Mouse (Mus musculus): ENCODE results near the gene Tmem213. TPM values are rescaled to one million over a fixed set of nuclear protein-coding genes. Genes with fewer than 3 reads are reported as not detected.

Tmem213 gene
- polyA plus RNA-seq, 1 experiment from 2014 or later = not detected

DNA sequence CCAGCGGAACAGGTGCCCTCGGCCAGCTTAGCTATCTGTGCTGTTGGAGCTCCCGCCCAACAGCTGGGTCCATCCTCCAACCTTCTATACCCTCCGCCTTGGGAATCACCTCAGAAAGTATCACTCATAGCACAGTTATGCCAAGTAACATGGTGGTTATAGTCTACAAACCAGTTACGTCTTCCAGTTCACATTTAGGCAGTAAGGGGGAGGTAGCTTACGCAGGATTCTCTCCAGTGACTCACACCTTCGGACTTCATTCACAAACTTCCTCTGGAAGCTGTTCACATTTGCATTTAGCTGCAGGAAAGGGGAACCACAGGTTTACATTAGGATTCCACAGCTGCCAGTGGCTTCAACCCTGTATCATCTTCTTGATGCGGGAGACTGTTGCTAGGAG is 16.5 kb upstream of the Tmem213 start:
- Histone ChIP-seq H3K4me1 (0 out of 2 replicates have a peak, but pooled peaks cover 4% of the 10 kb centered on the region), H3K9me3 (replicated peaks) (no peaks in the 10 kb centered on the region), H3K27me3 (ENCODE audit: low read depth, poor library complexity, severe bottlenecking) (no peaks in the 10 kb centered on the region), H3K27ac (no peak overlapping the region), H3K4me3 (no peak overlapping the region), H3K36me3 (no peaks in the 10 kb centered on the region)
- no peak for DNase-seq (ENCODE audit: low spot score)
- WGBS = 94% methylated on average over 8 of the region's 8 CpGs

DNA sequence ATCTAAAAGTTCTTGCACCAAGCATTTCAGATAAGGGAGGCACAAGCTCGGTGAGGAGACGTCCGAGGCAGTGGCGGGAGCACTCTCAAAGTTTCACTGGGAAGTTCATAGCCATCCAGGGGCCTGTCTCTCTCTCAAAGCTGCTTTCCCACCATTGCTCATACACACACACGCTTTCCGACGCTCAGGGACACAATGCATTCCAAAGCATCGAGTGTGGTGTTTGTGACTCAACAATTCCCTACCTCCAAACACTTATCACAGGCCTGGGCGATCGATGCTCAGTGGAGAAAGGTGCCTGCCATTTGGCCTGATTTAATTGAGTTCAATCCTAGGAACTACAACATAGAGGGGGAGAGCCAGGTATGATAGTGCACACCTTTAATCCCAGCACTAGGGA is 14.4 kb upstream of the Tmem213 start:
- Histone ChIP-seq H3K36me3 (no peaks in the 10 kb centered on the region), H3K4me3 (no peak overlapping the region), H3K27me3 (ENCODE audit: low read depth, poor library complexity, severe bottlenecking) (no peaks in the 10 kb centered on the region), H3K9me3 (replicated peaks) (no peaks in the 10 kb centered on the region), H3K4me1 (no peaks in the 10 kb centered on the region), H3K27ac (no peak overlapping the region)
- 87% methylated on average over 10 of the region's 10 CpGs for WGBS
- no peak for DNase-seq (ENCODE audit: low spot score)

DNA sequence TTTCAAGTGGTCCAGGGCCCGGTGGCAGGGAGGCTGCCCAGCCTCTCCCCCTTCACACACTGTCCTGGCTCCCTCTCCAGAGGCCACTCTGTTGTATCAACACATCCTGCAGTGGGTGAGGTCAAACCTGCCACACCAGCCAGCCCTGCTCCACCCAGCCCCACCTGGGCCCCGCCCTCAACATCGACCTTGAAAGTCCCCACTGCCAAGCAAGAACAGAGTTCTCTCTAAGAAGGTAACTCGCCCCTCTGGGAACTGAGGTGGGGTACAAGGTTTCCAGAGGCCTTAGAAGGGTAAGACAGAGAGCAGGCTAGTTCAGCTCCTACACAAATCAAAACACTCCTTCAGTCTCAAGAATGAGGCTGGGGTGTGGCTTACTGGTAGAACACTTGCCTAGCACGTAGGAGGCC is 12.1 kb upstream of the Tmem213 start:
- H3K36me3 ChIP-seq = no peaks in the 10 kb centered on the region
- no peaks in the 10 kb centered on the region for H3K9me3 ChIP-seq (replicated peaks)
- WGBS = 62% methylated on average over 5 of the region's 5 CpGs
- no peak for DNase-seq (ENCODE audit: low spot score)
- H3K4me3 ChIP-seq = no peak overlapping the region
- H3K27ac ChIP-seq = no peak overlapping the region
- no peaks in the 10 kb centered on the region for H3K4me1 ChIP-seq
- H3K27me3 ChIP-seq (ENCODE audit: low read depth, poor library complexity, severe bottlenecking) = no peaks in the 10 kb centered on the region

DNA sequence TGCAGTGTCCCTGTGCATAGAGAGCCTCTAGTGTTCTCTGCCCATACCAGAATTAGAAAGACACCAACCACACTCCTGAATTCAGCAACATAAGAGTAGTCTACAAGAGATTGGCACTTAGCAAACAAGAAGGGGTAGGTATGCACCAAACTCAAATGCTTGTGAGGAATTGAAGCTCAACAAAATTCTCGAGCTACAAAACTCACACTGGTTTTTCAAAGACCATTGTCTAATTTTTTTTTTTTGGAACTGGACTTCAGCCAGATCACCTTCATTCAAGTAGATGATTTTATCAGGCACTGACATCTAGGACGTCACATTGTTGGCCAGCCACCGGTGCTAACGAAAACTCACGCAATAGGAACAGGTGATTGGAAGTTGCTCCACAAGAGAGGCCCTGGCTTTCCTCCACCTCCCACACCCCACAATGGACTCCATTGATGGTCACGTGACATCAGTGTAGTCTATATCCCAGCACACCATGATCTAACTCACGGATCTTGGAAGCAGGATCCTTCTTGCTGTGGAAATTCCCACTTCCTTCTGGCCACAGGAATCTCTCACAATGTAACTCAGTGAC is 6.7 kb upstream of the Tmem213 start:
- no peaks in the 10 kb centered on the region for H3K36me3 ChIP-seq
- DNase-seq (ENCODE audit: low spot score) = no peak
- H3K9me3 ChIP-seq (replicated peaks) = no peaks in the 10 kb centered on the region
- H3K4me1 ChIP-seq = peaks cover 3% of the 10 kb centered on the region; the same call in 1 of the 2 replicates
- WGBS = 87% methylated on average over 7 of the region's 7 CpGs
- H3K27ac ChIP-seq = no peak overlapping the region
- no peak overlapping the region for H3K4me3 ChIP-seq
- no peaks in the 10 kb centered on the region for H3K27me3 ChIP-seq (ENCODE audit: low read depth, poor library complexity, severe bottlenecking)

DNA sequence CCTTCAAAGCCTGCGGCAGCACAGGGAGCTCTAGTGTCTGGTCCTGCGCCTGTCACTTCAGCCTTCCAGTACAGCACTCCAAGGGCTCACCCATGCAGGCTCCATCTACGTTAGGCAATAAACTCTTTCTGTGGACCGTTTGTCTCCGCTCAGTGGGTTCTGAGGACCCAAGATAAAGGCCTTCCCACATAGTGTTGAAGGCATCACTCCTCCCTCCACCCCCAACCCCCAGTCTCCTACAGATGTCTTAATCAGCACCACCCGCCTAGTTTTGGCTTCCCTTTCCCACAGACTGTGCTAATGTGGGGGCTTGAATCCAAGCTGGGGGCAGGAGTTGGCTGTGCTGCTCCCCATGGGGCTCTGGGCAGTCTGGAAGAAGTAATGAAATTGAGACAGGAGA is 5.3 kb upstream of the Tmem213 start:
- no peak for DNase-seq (ENCODE audit: low spot score)
- H3K27ac ChIP-seq = no peak overlapping the region
- H3K27me3 ChIP-seq (ENCODE audit: low read depth, poor library complexity, severe bottlenecking) = no peaks in the 10 kb centered on the region
- H3K4me1 ChIP-seq = peaks cover 3% of the 10 kb centered on the region; the same call in 1 of the 2 replicates
- 46% methylated on average over 6 of the region's 6 CpGs for WGBS
- H3K36me3 ChIP-seq = no peaks in the 10 kb centered on the region
- no peak overlapping the region for H3K4me3 ChIP-seq
- no peaks in the 10 kb centered on the region for H3K9me3 ChIP-seq (replicated peaks)

DNA sequence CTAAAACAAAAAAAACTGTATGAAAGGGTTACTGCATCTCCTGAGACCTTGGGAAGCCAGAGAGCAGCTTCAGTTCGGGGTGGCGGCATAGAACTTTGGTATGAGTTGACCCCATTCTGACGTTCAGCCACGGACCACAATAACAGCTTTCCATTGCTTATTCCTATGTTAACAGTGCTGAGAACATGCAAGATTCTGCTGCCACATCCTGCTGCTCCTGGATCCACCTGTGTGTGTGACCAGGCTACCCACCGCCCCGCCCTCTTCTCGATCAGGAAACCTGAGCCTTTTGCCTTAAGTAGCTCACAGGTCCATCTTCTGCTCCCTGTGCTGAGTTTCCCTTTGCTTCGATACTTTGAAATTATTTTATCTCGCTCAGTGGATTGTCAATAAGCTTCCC is 3.1 kb upstream of the Tmem213 start:
- DNase-seq (ENCODE audit: low spot score) = no peak
- no peaks in the 10 kb centered on the region for H3K9me3 ChIP-seq (replicated peaks)
- H3K27me3 ChIP-seq (ENCODE audit: low read depth, poor library complexity, severe bottlenecking) = no peaks in the 10 kb centered on the region
- 92% methylated on average over 9 of the region's 9 CpGs for WGBS
- no peak overlapping the region for H3K27ac ChIP-seq
- peaks cover 16% of the 10 kb centered on the region for H3K4me1 ChIP-seq
- H3K36me3 ChIP-seq = no peaks in the 10 kb centered on the region
- H3K4me3 ChIP-seq = no peak overlapping the region

DNA sequence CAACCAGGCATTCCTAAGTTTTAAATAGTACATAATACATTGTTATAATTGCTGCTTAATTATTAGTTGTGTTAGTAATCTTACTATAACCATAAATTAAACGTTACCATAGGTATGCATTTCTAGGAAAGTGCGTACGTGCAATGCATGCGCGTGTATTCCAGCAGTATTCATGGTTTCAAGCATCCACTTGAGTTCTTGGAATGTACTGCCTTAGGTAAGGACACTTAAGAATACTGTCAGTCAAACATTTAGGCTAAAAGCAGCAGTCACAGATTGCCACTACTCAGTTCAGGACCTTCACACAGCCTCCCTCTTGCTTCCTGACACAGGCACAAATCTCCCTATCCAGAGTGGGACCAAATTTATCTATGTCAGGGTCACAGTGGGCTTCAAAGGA is 606 bp upstream of the Tmem213 start:
- H3K27me3 ChIP-seq (ENCODE audit: low read depth, poor library complexity, severe bottlenecking) = no peaks in the 10 kb centered on the region
- no peaks in the 10 kb centered on the region for H3K36me3 ChIP-seq
- 80% methylated on average over 5 of the region's 5 CpGs for WGBS
- H3K4me3 ChIP-seq = no peak overlapping the region
- DNase-seq (ENCODE audit: low spot score) = no peak
- peaks cover 16% of the 10 kb centered on the region for H3K4me1 ChIP-seq
- no peak overlapping the region for H3K27ac ChIP-seq
- H3K9me3 ChIP-seq (replicated peaks) = no peaks in the 10 kb centered on the region

DNA sequence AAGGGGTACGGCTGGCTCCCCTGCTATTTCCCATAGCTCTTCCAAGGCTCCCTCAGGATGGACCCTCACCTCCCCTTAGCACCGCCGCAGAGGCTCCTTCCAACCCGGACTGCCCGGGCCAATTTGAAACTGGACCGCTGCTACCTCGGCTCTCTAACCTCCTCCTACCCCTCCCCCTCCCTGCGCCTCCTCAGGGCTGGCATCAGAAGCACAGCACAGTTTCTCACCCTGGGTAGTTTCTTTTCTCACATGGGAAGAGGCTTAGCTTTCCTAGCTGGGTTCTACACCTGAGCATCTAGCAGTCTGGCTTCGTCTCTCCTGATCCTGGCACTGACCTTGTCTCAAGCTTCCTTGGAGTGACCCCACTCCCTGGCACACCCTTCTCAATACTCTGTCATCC is 816 bp downstream of the Tmem213 start:
- Histone ChIP-seq H3K27me3 (ENCODE audit: low read depth, poor library complexity, severe bottlenecking) (no peaks in the 10 kb centered on the region), H3K4me1 (peaks cover 13% of the 10 kb centered on the region), H3K36me3 (no peaks in the 10 kb centered on the region), H3K4me3 (0 out of 2 replicates have a peak overlapping the region, but pooled peaks have one; percentile 7), H3K27ac (no peak overlapping the region), H3K9me3 (replicated peaks) (no peaks in the 10 kb centered on the region)
- no peak for DNase-seq (ENCODE audit: low spot score)
- 10% methylated on average over 9 of the region's 9 CpGs for WGBS

DNA sequence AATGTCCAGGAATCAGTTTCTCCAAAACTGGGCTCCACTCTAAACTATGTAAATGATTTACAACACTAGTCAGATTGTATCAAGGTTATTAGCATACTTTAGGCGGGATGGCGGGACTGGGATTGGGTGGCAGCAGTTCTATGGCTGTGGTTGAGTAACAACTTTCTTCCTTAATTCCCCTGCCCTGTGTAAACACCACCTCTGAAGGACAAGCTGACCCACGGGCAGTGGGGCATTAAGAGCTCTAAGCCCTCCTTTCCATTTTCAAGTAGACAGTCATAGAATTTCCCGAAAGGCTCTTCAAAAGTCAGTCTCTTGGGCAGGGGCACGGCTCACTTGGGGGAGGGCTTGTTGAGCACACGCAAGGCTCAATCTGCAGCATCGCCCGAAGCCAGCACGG is 1.8 kb downstream of the Tmem213 start:
- Histone ChIP-seq H3K27ac (no peak overlapping the region), H3K4me1 (peaks cover 13% of the 10 kb centered on the region), H3K36me3 (no peaks in the 10 kb centered on the region), H3K27me3 (ENCODE audit: low read depth, poor library complexity, severe bottlenecking) (no peaks in the 10 kb centered on the region), H3K9me3 (replicated peaks) (no peaks in the 10 kb centered on the region), H3K4me3 (no peak overlapping the region)
- DNase-seq (ENCODE audit: low spot score) = no peak
- 81% methylated on average over 9 of the region's 9 CpGs for WGBS

DNA sequence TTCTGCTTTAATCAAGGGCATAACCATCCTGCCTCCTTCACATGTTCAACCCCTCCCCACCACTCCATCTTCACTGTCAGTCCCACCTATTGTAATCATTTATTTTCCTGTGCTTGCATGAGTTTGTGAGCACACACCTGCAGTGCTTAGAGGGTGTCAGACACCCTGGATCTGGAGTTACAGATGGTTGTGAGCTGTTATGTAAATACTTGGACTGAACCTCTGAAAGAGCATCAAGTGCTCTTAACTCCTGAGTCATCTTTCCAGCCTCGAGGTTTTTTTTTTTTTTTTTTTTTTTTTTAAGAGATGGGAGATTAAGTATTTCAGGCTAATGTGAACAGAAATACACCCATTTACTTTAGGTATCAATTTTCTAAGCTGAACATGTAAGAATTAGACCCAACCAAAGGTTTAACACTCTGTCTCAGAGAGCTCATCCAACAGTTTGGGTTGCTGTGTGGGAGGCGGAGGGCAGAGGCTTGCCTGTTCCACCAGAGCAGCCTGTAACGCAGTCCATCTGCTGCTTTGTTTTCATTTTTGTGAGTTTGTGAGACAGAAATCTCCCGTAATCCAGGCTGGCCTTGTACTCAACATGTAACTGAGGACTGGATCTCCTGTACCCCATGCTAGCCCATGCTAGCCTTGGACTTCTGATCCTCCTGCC is 7.2 kb downstream of the Tmem213 start:
- 77% methylated on average over 4 of the region's 4 CpGs for WGBS
- H3K36me3 ChIP-seq = no peaks in the 10 kb centered on the region
- no peak overlapping the region for H3K4me3 ChIP-seq
- no peaks in the 10 kb centered on the region for H3K27me3 ChIP-seq (ENCODE audit: low read depth, poor library complexity, severe bottlenecking)
- no peaks in the 10 kb centered on the region for H3K4me1 ChIP-seq
- H3K27ac ChIP-seq = no peak overlapping the region
- no peaks in the 10 kb centered on the region for H3K9me3 ChIP-seq (replicated peaks)
- no peak for DNase-seq (ENCODE audit: low spot score)

DNA sequence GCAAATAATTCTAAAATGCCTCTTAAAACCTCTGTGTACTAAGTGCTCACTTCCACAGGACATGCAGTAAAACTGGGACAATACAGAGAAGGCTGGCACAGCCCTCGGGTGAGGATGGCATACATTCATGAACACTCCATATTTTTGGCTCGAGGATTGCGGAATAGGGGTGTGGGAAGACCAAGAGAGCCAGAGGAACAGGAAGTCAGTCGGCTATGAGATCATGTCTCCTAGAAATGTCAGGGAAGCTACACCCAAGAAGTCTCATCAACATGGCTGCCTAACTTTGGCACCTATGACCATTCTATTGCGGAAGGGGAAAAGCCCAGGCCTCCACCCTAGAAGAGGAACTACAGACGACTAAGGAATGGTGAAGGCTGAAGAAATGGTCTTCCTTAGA is 9.3 kb downstream of the Tmem213 start:
- no peaks in the 10 kb centered on the region for H3K27me3 ChIP-seq (ENCODE audit: low read depth, poor library complexity, severe bottlenecking)
- no peak for DNase-seq (ENCODE audit: low spot score)
- WGBS = 90% methylated on average over 6 of the region's 6 CpGs
- no peak overlapping the region for H3K27ac ChIP-seq
- H3K4me3 ChIP-seq = no peak overlapping the region
- H3K9me3 ChIP-seq (replicated peaks) = no peaks in the 10 kb centered on the region
- 0 out of 2 replicates have a peak, but pooled peaks cover 1% of the 10 kb centered on the region for H3K4me1 ChIP-seq
- H3K36me3 ChIP-seq = no peaks in the 10 kb centered on the region

DNA sequence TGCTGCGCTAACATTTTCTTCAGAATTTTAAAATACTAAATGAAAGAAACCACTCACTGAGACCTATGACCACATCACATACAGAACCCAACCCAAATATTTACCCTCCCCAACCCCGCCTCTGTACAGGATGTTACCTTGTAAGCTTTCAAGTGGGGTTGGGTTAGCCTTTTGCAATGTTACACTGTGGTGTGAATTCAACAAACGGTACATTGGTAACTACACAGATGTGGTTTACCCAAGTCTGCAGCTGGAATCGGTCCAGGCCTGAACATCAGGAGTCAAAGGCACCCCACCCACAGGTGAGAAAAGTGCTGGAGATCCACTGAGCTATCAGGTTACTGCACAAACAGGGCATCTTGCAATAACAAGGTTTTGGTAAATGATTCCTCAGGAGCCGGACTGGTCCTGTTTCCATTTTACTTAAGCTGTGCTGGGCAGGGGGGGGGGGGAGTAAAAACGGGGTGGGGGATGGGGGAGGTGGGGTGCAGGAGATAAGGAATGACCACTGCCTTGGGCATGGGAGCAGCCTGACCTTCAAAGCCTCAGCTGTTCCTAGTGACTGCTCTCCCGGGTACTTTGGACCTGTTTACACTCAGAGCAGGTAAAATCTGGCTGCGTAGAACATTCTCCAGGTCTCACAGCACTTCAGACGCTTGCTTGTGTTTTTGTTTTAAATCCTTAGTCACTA is 11.8 kb downstream of the Tmem213 start:
- Histone ChIP-seq H3K27ac (no peak overlapping the region), H3K27me3 (ENCODE audit: low read depth, poor library complexity, severe bottlenecking) (no peaks in the 10 kb centered on the region), H3K4me3 (no peak overlapping the region), H3K9me3 (replicated peaks) (no peaks in the 10 kb centered on the region), H3K36me3 (peaks cover 16% of the 10 kb centered on the region), H3K4me1 (0 out of 2 replicates have a peak, but pooled peaks cover 10% of the 10 kb centered on the region)
- WGBS = 76% methylated on average over 9 of the region's 9 CpGs
- no peak for DNase-seq (ENCODE audit: low spot score)

DNA sequence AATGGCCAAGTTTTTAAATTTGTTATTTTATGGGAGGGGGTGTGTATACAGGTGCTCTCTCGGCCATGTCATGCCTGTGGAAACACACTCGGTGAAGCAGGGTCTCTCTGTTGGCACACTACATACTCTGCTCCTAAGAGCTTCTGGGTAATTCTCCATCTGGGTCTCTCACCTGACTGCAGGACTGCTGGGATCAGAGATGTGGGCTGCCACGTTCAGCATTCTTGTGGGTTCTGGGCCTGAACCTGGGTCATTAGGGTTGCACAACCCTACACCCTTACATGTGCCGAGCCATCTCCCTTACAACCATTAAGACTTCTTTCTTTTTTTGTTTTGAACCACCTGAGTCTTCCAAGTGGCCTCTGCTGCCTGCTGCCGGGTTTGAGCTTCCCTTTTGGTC is 12.8 kb downstream of the Tmem213 start:
- no peak for DNase-seq (ENCODE audit: low spot score)
- peaks cover 26% of the 10 kb centered on the region for H3K36me3 ChIP-seq
- WGBS = 90% methylated on average over 5 of the region's 5 CpGs
- H3K9me3 ChIP-seq (replicated peaks) = no peaks in the 10 kb centered on the region
- no peak overlapping the region for H3K27ac ChIP-seq
- H3K4me1 ChIP-seq = 0 out of 2 replicates have a peak, but pooled peaks cover 10% of the 10 kb centered on the region
- no peaks in the 10 kb centered on the region for H3K27me3 ChIP-seq (ENCODE audit: low read depth, poor library complexity, severe bottlenecking)
- H3K4me3 ChIP-seq = no peak overlapping the region

All from limb, embryonic 10.5 days (tissue).